Mouse (Mus musculus): Measurements from ENCODE around the gene Ehd2. TPM values are rescaled to one million over a fixed set of nuclear protein-coding genes. Genes with fewer than 3 reads are reported as not detected.

Gene Ehd2
- polyA plus RNA-seq, 1 experiment from 2014 or later: 6.4 TPM

GRCm38 (mm10) chr7:15914751-15915150 is 52.6 kb downstream of the Ehd2 start:
- H3K36me3 ChIP-seq (ENCODE audit: control insufficient read depth, insufficient read depth, low read length): peaks cover 5% of the 10 kb centered on the region
- WGBS: 88% methylated on average over 2 of the region's 2 CpGs
- no peak for ATAC-seq (ENCODE audit: low FRiP score)
- no peak overlapping the region for H3K4me2 ChIP-seq (replicated peaks; ENCODE audit: low read depth, low read length)
- DNase-seq (ENCODE audit: low spot score): no peak
- H3K27ac ChIP-seq (ENCODE audit: low read depth, low read length): no peak overlapping the region
- H3K4me3 ChIP-seq (ENCODE audit: low read depth, low read length): no peak overlapping the region
- H3K27me3 ChIP-seq (ENCODE audit: control insufficient read depth, insufficient read depth, low read length): no peaks in the 10 kb centered on the region
- H3K4me1 ChIP-seq (replicated peaks; ENCODE audit: control insufficient read depth, insufficient read depth, low read length): no peaks in the 10 kb centered on the region
- H3K9me3 ChIP-seq (ENCODE audit: control insufficient read depth, low read length): no peaks in the 10 kb centered on the region
- no peak overlapping the region for H3K9ac ChIP-seq (ENCODE audit: low read depth, low read length)

- Histone ChIP-seq H3K27me3 (ENCODE audit: control insufficient read depth, insufficient read depth, low read length) (no peaks in the 10 kb centered on the region), H3K27ac (ENCODE audit: low read depth, low read length) (no peak overlapping the region), H3K4me2 (replicated peaks; ENCODE audit: low read depth, low read length) (no peak overlapping the region), H3K36me3 (ENCODE audit: control insufficient read depth, insufficient read depth, low read length) (peaks cover 4% of the 10 kb centered on the region), H3K9me3 (ENCODE audit: control insufficient read depth, low read length) (no peaks in the 10 kb centered on the region), H3K9ac (ENCODE audit: low read depth, low read length) (no peak overlapping the region), H3K4me3 (ENCODE audit: low read depth, low read length) (no peak overlapping the region), H3K4me1 (replicated peaks; ENCODE audit: control insufficient read depth, insufficient read depth, low read length) (no peaks in the 10 kb centered on the region)
- 51% methylated on average over 2 of the region's 2 CpGs for WGBS
- DNase-seq (ENCODE audit: low spot score) (peak; percentile 62), ATAC-seq (ENCODE audit: low FRiP score) (no peak)
These were observed 53.1 kb downstream of the Ehd2 start for GRCm38 (mm10) chr7:15914252-15914651.

- no peaks in the 10 kb centered on the region for H3K9me3 ChIP-seq (ENCODE audit: control insufficient read depth, low read length)
These were observed 55.2 kb downstream of the Ehd2 start for GRCm38 (mm10) chr7:15912183-15912582.

GRCm38 (mm10) chr7:15910521-15910920 is 56.8 kb downstream of the Ehd2 start:
- WGBS: 69% methylated on average over 5 of the region's 5 CpGs
- Histone ChIP-seq H3K4me3 (ENCODE audit: low read depth, low read length) (no peak overlapping the region), H3K9me3 (ENCODE audit: control insufficient read depth, low read length) (no peaks in the 10 kb centered on the region), H3K36me3 (ENCODE audit: control insufficient read depth, insufficient read depth, low read length) (no peaks in the 10 kb centered on the region), H3K27me3 (ENCODE audit: control insufficient read depth, insufficient read depth, low read length) (no peaks in the 10 kb centered on the region), H3K4me1 (replicated peaks; ENCODE audit: control insufficient read depth, insufficient read depth, low read length) (no peaks in the 10 kb centered on the region), H3K27ac (ENCODE audit: low read depth, low read length) (no peak overlapping the region), H3K9ac (ENCODE audit: low read depth, low read length) (no peak overlapping the region), H3K4me2 (replicated peaks; ENCODE audit: low read depth, low read length) (no peak overlapping the region)
- ATAC-seq (ENCODE audit: low FRiP score): no peak
- no peak for DNase-seq (ENCODE audit: low spot score)

More at GRCm38 (mm10) chr7:15912183-15912582, 55.2 kb downstream of the Ehd2 start:
- H3K36me3 ChIP-seq (ENCODE audit: control insufficient read depth, insufficient read depth, low read length): no peaks in the 10 kb centered on the region
- H3K4me2 ChIP-seq (replicated peaks; ENCODE audit: low read depth, low read length): no peak overlapping the region
- no peak overlapping the region for H3K9ac ChIP-seq (ENCODE audit: low read depth, low read length)
- peak; percentile 82 for ATAC-seq (ENCODE audit: low FRiP score)
- no peak overlapping the region for H3K4me3 ChIP-seq (ENCODE audit: low read depth, low read length)
- 1% methylated on average over 4 of the region's 4 CpGs for WGBS
- no peaks in the 10 kb centered on the region for H3K4me1 ChIP-seq (replicated peaks; ENCODE audit: control insufficient read depth, insufficient read depth, low read length)
- H3K27me3 ChIP-seq (ENCODE audit: control insufficient read depth, insufficient read depth, low read length): no peaks in the 10 kb centered on the region
- DNase-seq (ENCODE audit: low spot score): peak; percentile 94
- no peak overlapping the region for H3K27ac ChIP-seq (ENCODE audit: low read depth, low read length)

GRCm38 (mm10) chr7:15907971-15908590 is 59.3 kb downstream of the Ehd2 start:
- Histone ChIP-seq H3K4me2 (replicated peaks; ENCODE audit: low read depth, low read length) (no peak overlapping the region), H3K27me3 (ENCODE audit: control insufficient read depth, insufficient read depth, low read length) (no peaks in the 10 kb centered on the region), H3K9me3 (ENCODE audit: control insufficient read depth, low read length) (no peaks in the 10 kb centered on the region), H3K36me3 (ENCODE audit: control insufficient read depth, insufficient read depth, low read length) (no peaks in the 10 kb centered on the region), H3K4me3 (ENCODE audit: low read depth, low read length) (no peak overlapping the region), H3K4me1 (replicated peaks; ENCODE audit: control insufficient read depth, insufficient read depth, low read length) (no peaks in the 10 kb centered on the region), H3K27ac (ENCODE audit: low read depth, low read length) (no peak overlapping the region), H3K9ac (ENCODE audit: low read depth, low read length) (no peak overlapping the region)
- 76% methylated on average over 8 of the region's 8 CpGs for WGBS
- DNase-seq (ENCODE audit: low spot score): no peak
- no peak for ATAC-seq (ENCODE audit: low FRiP score)

GRCm38 (mm10) chr7:15906602-15907001 is 60.8 kb downstream of the Ehd2 start:
- Histone ChIP-seq H3K27me3 (ENCODE audit: control insufficient read depth, insufficient read depth, low read length) (no peaks in the 10 kb centered on the region), H3K4me2 (replicated peaks; ENCODE audit: low read depth, low read length) (no peak overlapping the region), H3K9ac (ENCODE audit: low read depth, low read length) (no peak overlapping the region), H3K4me3 (ENCODE audit: low read depth, low read length) (no peak overlapping the region), H3K36me3 (ENCODE audit: control insufficient read depth, insufficient read depth, low read length) (no peaks in the 10 kb centered on the region), H3K27ac (ENCODE audit: low read depth, low read length) (no peak overlapping the region), H3K9me3 (ENCODE audit: control insufficient read depth, low read length) (no peaks in the 10 kb centered on the region), H3K4me1 (replicated peaks; ENCODE audit: control insufficient read depth, insufficient read depth, low read length) (no peaks in the 10 kb centered on the region)
- DNase-seq (ENCODE audit: low spot score) (no peak), ATAC-seq (ENCODE audit: low FRiP score) (no peak)
- WGBS: 88% methylated on average over 1 of the region's 1 CpGs

- H3K9ac ChIP-seq (ENCODE audit: low read depth, low read length): no peak overlapping the region
- H3K36me3 ChIP-seq (ENCODE audit: control insufficient read depth, insufficient read depth, low read length): no peaks in the 10 kb centered on the region
- H3K4me1 ChIP-seq (replicated peaks; ENCODE audit: control insufficient read depth, insufficient read depth, low read length): no peaks in the 10 kb centered on the region
- no peak overlapping the region for H3K27ac ChIP-seq (ENCODE audit: low read depth, low read length)
- 85% methylated on average over 7 of the region's 7 CpGs for WGBS
- no peak overlapping the region for H3K4me2 ChIP-seq (replicated peaks; ENCODE audit: low read depth, low read length)
- DNase-seq (ENCODE audit: low spot score) (no peak), ATAC-seq (ENCODE audit: low FRiP score) (no peak)
- H3K9me3 ChIP-seq (ENCODE audit: control insufficient read depth, low read length): no peaks in the 10 kb centered on the region
- H3K4me3 ChIP-seq (ENCODE audit: low read depth, low read length): no peak overlapping the region
- H3K27me3 ChIP-seq (ENCODE audit: control insufficient read depth, insufficient read depth, low read length): no peaks in the 10 kb centered on the region
These were observed 61.5 kb downstream of the Ehd2 start for GRCm38 (mm10) chr7:15905861-15906260.

GRCm38 (mm10) chr7:15901366-15902048 is 65.9 kb downstream of the Ehd2 start:
- H3K4me1 ChIP-seq (replicated peaks; ENCODE audit: control insufficient read depth, insufficient read depth, low read length): no peaks in the 10 kb centered on the region
- H3K27ac ChIP-seq (ENCODE audit: low read depth, low read length): no peak overlapping the region
- H3K4me2 ChIP-seq (replicated peaks; ENCODE audit: low read depth, low read length): no peak overlapping the region
- ATAC-seq (ENCODE audit: low FRiP score) (no peak), DNase-seq (ENCODE audit: low spot score) (no peak)
- H3K36me3 ChIP-seq (ENCODE audit: control insufficient read depth, insufficient read depth, low read length): no peaks in the 10 kb centered on the region
- no peak overlapping the region for H3K9ac ChIP-seq (ENCODE audit: low read depth, low read length)
- H3K27me3 ChIP-seq (ENCODE audit: control insufficient read depth, insufficient read depth, low read length): no peaks in the 10 kb centered on the region
- no peaks in the 10 kb centered on the region for H3K9me3 ChIP-seq (ENCODE audit: control insufficient read depth, low read length)
- WGBS: 81% methylated on average over 9 of the region's 9 CpGs
- H3K4me3 ChIP-seq (ENCODE audit: low read depth, low read length): no peak overlapping the region

Measured in hindbrain, embryonic 11.5 days (tissue).